Mouse (Mus musculus): ENCODE measurements around the gene C1qtnf1. TPM values are rescaled to one million over a fixed set of nuclear protein-coding genes. Genes with fewer than 3 reads are reported as not detected.

The C1qtnf1 gene
- polyA plus RNA-seq, 2 experiments = 12.4 to 12.5 TPM

DNA sequence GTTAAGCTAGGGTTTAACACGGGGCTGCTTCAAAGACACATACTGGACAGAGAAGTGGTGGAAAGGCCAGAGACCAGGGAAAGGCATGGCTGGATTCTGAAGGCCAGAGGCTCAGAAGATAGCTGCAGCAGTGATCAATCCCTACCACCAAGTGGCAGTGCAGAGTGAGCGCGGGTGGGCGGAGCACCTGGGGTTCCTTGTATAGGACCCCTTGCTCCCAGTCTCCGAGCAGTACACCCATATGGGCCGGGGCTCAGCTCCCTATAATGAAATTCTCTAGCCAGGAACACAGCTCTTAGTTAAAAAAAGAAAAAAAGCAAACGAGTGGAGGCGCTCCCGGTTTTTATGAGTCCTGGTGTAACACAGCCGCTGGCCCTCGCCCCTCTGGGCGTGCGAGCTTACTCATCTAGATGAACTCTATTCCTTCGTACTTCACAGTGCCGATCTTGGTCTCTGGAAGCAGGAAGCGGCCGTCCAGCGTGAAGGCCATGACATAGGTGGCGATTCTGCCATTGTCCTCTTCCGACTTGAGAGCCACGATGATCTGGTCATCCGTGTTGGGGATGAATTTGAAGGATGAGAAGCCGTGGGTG is 20.6 kb upstream of the C1qtnf1 start:
- ATAC-seq (ENCODE audit: low FRiP score, low read depth) (no peak), DNase-seq (ENCODE audit: low spot score) (no peak)
- WGBS = 81% methylated on average over 23 of the region's 23 CpGs
- Histone ChIP-seq H3K4me3 (replicated peaks; ENCODE audit: low read length) (no peak overlapping the region), H3K27ac (replicated peaks; ENCODE audit: low read depth, low read length) (no peak overlapping the region), H3K4me2 (replicated peaks; ENCODE audit: low read depth, low read length, severe bottlenecking) (no peak overlapping the region), H3K9ac (ENCODE audit: low read depth, low read length, severe bottlenecking) (no peak overlapping the region), H3K36me3 (ENCODE audit: control insufficient read depth, insufficient read depth, low read length) (peaks cover 60% of the 10 kb centered on the region), H3K9me3 (ENCODE audit: control insufficient read depth, low read length) (no peaks in the 10 kb centered on the region), H3K27me3 (ENCODE audit: control insufficient read depth, insufficient read depth, low read length) (no peaks in the 10 kb centered on the region), H3K4me1 (ENCODE audit: control insufficient read depth, insufficient read depth, low read length) (no peaks in the 10 kb centered on the region)
- TF ChIP-seq POLR2A (IDR thresholded peaks at IDR 0.05; ENCODE audit: borderline replicate concordance, extremely low read depth, insufficient read depth, insufficient read length) = no peak

DNA sequence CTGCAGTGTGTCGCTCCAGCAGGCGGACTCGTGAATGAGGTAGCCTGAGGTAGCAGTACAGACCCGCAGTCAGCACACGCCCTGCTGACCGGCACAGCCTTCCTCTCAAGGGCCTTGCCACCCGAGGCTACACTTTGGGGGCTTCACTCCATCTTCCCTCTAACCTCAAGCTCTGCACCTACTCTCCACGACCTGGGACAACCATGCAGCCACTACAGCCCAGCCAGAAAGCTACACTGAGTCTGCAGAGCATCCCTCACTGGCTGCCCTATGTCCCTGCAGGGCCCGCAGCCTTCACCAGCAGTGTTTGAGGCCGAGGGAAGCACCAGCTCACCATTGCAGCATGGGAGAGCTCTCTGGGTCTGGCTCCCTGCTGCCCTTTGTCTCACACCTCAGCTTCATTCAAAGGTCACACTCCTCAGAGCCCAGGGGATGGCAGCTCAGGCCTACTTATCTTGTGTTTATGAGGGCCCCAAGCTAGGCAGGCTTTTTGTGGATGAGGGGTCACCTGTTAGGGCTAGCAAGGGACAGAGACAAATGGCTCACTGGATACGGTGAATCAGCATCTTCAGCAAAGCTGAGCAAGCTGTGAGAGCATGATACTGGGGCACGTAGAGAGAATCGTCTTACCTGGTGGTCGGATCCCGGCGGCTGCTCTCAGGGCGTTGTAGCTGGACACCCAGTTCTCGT is 19.8 kb upstream of the C1qtnf1 start:
- no peak for DNase-seq (ENCODE audit: low spot score)
- no peaks in the 10 kb centered on the region for H3K27me3 ChIP-seq (ENCODE audit: control insufficient read depth, insufficient read depth, low read length)
- no peaks in the 10 kb centered on the region for H3K4me1 ChIP-seq (ENCODE audit: control insufficient read depth, insufficient read depth, low read length)
- peaks cover 61% of the 10 kb centered on the region for H3K36me3 ChIP-seq (ENCODE audit: control insufficient read depth, insufficient read depth, low read length)
- no peak overlapping the region for H3K4me3 ChIP-seq (replicated peaks; ENCODE audit: low read length)
- no peak overlapping the region for H3K9ac ChIP-seq (ENCODE audit: low read depth, low read length, severe bottlenecking)
- H3K4me2 ChIP-seq (replicated peaks; ENCODE audit: low read depth, low read length, severe bottlenecking) = no peak overlapping the region
- no peak for ATAC-seq (ENCODE audit: low FRiP score, low read depth)
- WGBS = 80% methylated on average over 18 of the region's 18 CpGs
- no peak overlapping the region for H3K27ac ChIP-seq (replicated peaks; ENCODE audit: low read depth, low read length)
- no peak for TF ChIP-seq POLR2A (IDR thresholded peaks at IDR 0.05; ENCODE audit: borderline replicate concordance, extremely low read depth, insufficient read depth, insufficient read length)
- H3K9me3 ChIP-seq (ENCODE audit: control insufficient read depth, low read length) = no peaks in the 10 kb centered on the region

DNA sequence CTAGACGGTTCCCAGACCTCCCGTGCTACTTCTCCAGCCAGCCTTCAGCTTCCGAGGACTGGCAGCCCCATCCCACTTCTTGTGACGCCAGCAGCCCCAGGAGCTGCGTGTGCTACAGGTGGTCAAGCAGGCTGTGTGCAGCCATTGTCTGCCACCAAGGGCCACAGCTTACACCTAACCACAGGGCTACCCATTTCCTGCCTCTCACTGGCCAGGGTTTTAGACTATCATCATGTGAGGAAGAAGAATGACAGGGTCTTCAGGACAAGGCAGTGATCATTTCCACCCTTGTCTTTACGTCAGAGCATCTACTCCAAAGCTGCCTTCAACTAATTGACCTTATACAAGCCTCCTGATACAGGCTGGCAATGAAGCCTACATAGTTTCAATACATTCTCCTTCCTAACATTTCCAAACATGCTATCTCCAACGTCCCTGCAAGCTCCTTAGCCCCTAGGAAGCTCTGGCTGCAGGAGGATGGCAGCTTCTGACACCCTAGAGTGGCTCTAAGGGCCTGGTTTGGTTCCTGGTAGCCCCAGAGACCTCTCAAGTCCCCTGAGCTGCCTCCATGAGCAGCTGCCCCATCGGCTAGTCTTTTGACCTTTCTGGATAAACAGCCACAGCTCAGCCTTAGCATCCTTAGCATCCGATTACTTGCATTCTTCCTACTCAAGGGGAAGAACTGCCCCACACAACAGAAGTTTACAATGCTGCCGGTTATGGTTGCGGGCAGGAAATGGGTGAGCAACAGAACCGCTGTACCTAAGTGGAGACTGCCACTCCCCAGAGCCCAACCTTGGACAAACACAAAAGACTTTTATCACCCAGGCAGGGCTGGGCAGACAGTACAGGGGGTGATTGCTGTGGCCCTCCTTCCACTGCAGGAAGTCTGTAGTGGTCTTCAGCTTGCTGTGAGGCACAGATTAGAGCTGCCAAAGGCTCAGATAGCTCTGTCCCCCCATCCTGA is 18.6 kb upstream of the C1qtnf1 start:
- no peak for ATAC-seq (ENCODE audit: low FRiP score, low read depth)
- WGBS = 83% methylated on average over 12 of the region's 12 CpGs
- H3K4me2 ChIP-seq (replicated peaks; ENCODE audit: low read depth, low read length, severe bottlenecking) = no peak overlapping the region
- DNase-seq (ENCODE audit: low spot score) = no peak
- no peaks in the 10 kb centered on the region for H3K4me1 ChIP-seq (ENCODE audit: control insufficient read depth, insufficient read depth, low read length)
- peaks cover 67% of the 10 kb centered on the region for H3K36me3 ChIP-seq (ENCODE audit: control insufficient read depth, insufficient read depth, low read length)
- H3K9me3 ChIP-seq (ENCODE audit: control insufficient read depth, low read length) = no peaks in the 10 kb centered on the region
- no peaks in the 10 kb centered on the region for H3K27me3 ChIP-seq (ENCODE audit: control insufficient read depth, insufficient read depth, low read length)
- TF ChIP-seq POLR2A (IDR thresholded peaks at IDR 0.05; ENCODE audit: borderline replicate concordance, extremely low read depth, insufficient read depth, insufficient read length) = no peak
- no peak overlapping the region for H3K27ac ChIP-seq (replicated peaks; ENCODE audit: low read depth, low read length)
- no peak overlapping the region for H3K9ac ChIP-seq (ENCODE audit: low read depth, low read length, severe bottlenecking)
- H3K4me3 ChIP-seq (replicated peaks; ENCODE audit: low read length) = no peak overlapping the region

DNA sequence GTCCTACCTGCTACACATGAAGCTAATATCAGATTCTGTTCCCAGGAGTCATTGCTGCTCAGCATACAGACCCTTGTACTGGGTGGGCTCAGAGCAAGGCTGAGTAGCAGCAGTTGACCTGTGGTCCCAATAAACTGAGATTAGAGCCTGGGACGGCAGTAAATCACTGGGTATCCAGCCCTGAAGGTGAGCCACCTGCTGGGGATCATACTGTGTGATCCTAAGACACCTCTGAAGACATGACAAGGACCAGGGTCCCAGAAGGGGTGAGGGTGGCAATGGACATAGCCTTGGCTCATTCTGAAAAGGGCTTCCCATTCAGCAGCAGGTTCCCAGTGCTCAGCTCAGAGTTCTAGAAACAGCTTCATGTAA is 17.9 kb upstream of the C1qtnf1 start:
- no peaks in the 10 kb centered on the region for H3K9me3 ChIP-seq (ENCODE audit: control insufficient read depth, low read length)
- H3K27me3 ChIP-seq (ENCODE audit: control insufficient read depth, insufficient read depth, low read length) = no peaks in the 10 kb centered on the region
- H3K27ac ChIP-seq (replicated peaks; ENCODE audit: low read depth, low read length) = no peak overlapping the region
- no peak overlapping the region for H3K9ac ChIP-seq (ENCODE audit: low read depth, low read length, severe bottlenecking)
- peaks cover 71% of the 10 kb centered on the region for H3K36me3 ChIP-seq (ENCODE audit: control insufficient read depth, insufficient read depth, low read length)
- no peak overlapping the region for H3K4me2 ChIP-seq (replicated peaks; ENCODE audit: low read depth, low read length, severe bottlenecking)
- H3K4me3 ChIP-seq (replicated peaks; ENCODE audit: low read length) = no peak overlapping the region
- no peaks in the 10 kb centered on the region for H3K4me1 ChIP-seq (ENCODE audit: control insufficient read depth, insufficient read depth, low read length)
- ATAC-seq (ENCODE audit: low FRiP score, low read depth) (no peak), DNase-seq (ENCODE audit: low spot score) (no peak)
- 65% methylated on average over 1 of the region's 1 CpGs for WGBS
- TF ChIP-seq POLR2A (IDR thresholded peaks at IDR 0.05; ENCODE audit: borderline replicate concordance, extremely low read depth, insufficient read depth, insufficient read length) = no peak

DNA sequence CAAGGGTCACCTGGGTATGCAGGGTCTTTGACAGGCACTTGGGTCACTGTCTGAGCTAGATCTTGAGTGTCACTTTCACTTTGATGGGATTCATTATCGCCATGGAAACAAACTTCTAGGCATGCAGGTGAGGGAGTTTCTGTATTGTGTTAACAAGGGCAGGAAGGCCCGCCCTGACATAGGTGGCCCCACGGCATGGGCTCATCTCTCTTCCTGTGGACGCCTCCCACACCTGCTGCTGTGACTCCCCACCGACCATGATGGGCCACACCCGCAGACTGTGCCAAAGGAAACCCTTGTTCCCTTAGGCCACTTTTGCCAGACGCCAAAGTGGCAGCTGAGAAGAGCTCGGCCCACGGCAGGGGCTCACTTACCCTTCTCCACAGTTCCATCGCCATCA is 17.5 kb upstream of the C1qtnf1 start:
- H3K9ac ChIP-seq (ENCODE audit: low read depth, low read length, severe bottlenecking) = no peak overlapping the region
- no peak overlapping the region for H3K4me2 ChIP-seq (replicated peaks; ENCODE audit: low read depth, low read length, severe bottlenecking)
- H3K4me3 ChIP-seq (replicated peaks; ENCODE audit: low read length) = no peak overlapping the region
- H3K36me3 ChIP-seq (ENCODE audit: control insufficient read depth, insufficient read depth, low read length) = peaks cover 73% of the 10 kb centered on the region
- ATAC-seq (ENCODE audit: low FRiP score, low read depth) = no peak
- H3K4me1 ChIP-seq (ENCODE audit: control insufficient read depth, insufficient read depth, low read length) = no peaks in the 10 kb centered on the region
- H3K27me3 ChIP-seq (ENCODE audit: control insufficient read depth, insufficient read depth, low read length) = no peaks in the 10 kb centered on the region
- TF ChIP-seq POLR2A (IDR thresholded peaks at IDR 0.05; ENCODE audit: borderline replicate concordance, extremely low read depth, insufficient read depth, insufficient read length) = no peak
- no peak overlapping the region for H3K27ac ChIP-seq (replicated peaks; ENCODE audit: low read depth, low read length)
- WGBS = 90% methylated on average over 10 of the region's 10 CpGs
- H3K9me3 ChIP-seq (ENCODE audit: control insufficient read depth, low read length) = no peaks in the 10 kb centered on the region
- no peak for DNase-seq (ENCODE audit: low spot score)

All from limb, embryonic 14.5 days (tissue).